Mouse (Mus musculus) right cerebral cortex, adult 2 months (tissue): ENCODE measurements around the gene Bmf.

Experiments
- DNase-seq, 2 experiments: peaks; one replicate each; pipeline ENCODE4 v3.0.0; 2021 to 2022; ENCODE audit warnings: low spot score in 2 of 2

Gene Bmf

GRCm38 (mm10) chr2:118545242-118546103, 4.0 kb downstream of the Bmf start:
- peak; percentile 83 to 93 for DNase-seq

DNA sequence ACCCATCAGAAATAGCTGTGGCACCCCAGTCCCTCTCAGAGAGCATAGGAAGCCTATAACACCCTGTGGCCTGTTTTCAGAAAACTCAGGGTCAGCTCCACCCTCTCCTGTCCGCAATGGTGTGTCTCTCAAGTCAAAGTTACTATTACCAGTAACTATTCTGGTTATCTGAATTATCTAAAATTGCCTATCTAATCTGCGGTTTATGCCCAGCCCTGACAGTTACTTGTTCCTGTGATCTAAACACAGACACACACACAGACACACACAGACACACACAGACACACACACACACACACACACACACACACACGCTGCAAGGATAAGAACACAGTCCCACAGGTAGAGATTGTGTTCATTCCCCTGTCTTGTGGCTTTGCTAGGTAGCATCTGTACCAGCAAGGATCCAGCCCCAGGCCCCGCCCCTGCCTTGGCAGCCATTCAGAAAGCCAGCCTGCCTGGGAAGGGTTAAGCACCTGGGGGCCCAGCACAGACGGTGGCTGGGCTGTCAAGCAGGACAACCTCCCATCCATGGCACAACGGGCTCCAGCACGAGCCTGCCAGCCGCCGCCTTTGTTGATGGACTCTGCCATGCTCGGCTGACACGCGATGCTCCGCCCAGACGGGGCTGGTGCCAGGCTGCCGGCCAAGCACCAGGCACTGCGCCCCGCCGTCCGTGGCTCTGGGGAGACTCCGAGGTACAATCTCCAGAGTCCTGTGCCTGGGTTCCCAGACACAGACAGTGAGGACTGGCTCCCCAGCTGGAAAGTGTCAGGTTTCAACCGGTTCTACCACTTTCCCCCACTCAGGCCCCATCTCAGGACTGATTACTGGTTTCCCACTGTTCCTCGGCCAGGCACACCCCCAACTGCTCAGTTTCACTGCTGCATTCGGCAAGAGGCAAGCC, 5.3 kb downstream of the Bmf start:
- peak; percentile 51 to 65 for DNase-seq

DNA sequence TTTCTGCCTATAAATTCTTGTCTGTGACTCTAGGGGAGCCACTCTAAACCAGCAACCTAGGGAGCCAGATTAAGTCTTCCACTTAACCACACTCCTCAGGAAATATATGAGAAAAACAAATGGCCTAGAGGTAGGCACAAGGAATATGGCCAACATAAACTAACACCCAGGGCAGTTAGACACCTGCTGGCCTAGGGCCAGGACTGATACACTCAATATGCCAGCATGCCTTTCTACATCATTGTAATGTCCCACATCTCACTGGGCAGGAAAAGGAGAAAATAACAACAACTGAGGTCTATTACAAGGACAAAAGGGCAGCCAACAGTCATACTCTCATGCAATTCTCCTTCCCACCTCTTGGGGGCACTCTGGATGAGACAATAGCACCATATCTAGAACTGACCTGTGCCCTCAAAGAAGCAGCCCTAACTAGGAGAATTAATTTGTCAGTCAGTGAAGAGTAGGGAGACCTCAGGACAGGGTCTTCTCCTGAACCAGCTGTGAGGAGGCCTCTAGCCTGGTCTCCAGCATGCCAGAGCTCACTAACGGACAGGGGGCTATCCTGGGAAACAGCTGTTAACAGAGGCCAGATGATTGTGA, 6.4 kb downstream of the Bmf start:
- no peak for DNase-seq

GRCm38 (mm10) chr2:118541716-118542115, 7.8 kb downstream of the Bmf start:
- no peak for DNase-seq

- no peak for DNase-seq
Measured at GRCm38 (mm10) chr2:118540691-118541117, 8.8 kb downstream of the Bmf start.

DNA sequence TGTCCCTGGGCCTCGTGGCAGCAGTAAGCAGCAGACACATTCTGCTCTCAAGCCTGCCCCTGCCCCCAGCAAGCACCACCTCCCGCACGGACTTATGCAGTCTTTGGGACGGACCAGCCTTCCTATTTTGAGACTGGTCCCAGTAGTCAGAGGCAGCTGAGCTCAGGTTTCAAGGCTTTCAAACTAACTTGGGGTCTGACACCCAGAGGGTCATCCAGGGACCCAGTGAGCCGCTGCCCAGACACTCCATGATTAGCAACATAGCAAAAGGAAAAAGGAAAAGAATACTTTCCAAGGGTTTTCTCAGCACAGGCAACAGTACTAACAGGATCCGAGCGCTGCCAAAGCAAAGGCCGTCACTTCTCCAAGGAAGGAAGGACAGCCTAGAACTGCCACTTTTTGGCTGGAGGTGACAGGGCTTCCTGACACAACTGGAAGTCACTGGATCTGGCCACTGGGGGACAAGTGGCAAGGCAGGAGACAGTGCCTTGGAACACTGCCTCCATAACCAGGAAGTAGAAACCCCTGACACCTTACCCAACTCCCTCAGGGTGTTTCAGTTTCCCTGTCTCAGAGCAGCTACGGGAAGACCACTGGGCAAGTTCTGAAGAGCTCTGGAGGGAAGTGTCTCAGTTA, 9.5 kb downstream of the Bmf start:
- DNase-seq = no peak

- no peak for DNase-seq
Measured at GRCm38 (mm10) chr2:118539040-118539439, 10.4 kb downstream of the Bmf start.

DNA sequence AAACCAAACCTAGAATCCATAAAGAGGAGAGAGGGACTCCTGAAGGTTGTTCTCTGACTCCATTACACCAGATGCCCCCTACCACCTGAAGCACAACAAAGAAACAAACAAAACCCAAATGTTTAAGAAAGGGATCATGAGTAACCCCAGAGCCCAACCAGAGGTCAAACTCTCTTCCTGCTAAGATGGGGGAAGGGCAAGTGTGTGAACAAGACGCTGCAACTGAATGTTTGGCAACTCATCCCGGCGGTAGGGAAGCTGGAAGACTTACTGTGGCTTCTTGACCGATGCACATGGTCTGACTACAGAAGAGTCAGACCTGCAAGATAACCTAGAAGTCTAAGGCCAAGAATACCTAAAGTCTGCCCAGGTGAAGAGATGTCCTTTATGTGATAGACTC, 12.3 kb downstream of the Bmf start:
- no peak for DNase-seq

- no peak for DNase-seq
Measured at GRCm38 (mm10) chr2:118536553-118536952, 12.9 kb downstream of the Bmf start.

- DNase-seq = no peak
Measured at GRCm38 (mm10) chr2:118536111-118536510, 13.4 kb downstream of the Bmf start.

GRCm38 (mm10) chr2:118533969-118534368, 15.5 kb downstream of the Bmf start:
- DNase-seq = no peak

DNA sequence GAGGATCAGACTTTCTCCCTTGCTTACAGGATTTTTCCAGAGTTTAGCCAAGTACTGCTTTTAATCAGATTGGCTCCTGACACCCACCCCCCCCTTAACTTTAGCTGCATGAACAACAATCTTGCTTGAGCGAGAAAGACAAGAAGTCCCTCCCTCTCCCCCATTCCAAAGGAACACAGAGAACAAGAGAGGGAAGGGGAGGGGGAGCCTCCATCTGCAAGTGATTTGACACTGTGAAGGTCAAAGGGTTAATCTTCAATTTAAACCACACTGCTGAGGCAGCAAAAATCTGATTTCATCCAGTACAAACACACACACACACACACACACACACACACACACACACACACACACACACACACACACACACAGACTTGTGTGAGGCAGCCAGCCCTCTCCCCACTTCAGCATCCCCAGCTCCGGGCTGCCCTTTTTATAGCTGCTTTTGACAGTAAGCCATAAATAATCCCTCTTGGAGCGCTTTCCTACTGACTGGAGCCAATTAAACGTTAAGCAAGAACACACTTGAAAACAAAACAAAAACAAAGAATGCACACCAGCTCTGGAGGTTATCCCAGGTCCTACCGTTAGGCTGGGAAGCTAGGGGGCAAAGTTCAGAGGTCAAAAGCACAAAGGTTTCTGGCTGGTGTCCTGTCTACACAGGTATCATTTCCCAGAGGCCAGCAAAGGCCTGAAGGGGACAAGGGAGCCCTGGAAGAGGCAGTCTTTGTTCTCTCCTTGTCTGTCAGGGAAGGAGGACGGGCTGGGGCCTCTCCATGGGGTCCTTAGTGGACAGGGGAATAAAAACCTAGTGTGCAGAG, 16.4 kb downstream of the Bmf start:
- DNase-seq = no peak

- no peak for DNase-seq
Measured at GRCm38 (mm10) chr2:118532401-118532800, 17.1 kb downstream of the Bmf start.

GRCm38 (mm10) chr2:118529466-118530181, 19.9 kb downstream of the Bmf start:
- DNase-seq = no peak

- no peak for DNase-seq
Measured at GRCm38 (mm10) chr2:118526545-118526944, 22.9 kb downstream of the Bmf start.

GRCm38 (mm10) chr2:118524811-118525210, 24.7 kb downstream of the Bmf start:
- no peak for DNase-seq

GRCm38 (mm10) chr2:118523163-118523730, 26.2 kb downstream of the Bmf start:
- DNase-seq = no peak

DNA sequence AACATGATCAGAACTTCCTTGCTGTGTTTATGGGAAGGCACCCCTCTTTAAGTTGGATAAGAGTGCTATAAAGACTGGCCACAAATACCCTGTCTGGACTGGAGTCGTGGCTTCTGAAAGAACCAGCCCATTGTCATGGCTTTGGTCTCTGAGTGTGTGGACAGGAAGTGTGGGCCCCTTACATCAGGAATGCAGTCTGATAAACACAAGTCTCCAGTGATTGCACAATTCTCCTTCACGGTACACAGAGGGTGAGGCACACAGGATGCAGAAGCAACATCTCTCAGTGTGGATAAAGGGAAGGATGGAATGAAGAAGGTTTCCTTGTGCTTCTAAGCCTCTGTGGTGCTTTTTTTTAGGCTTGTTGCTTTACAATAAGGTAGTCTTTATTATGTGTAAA, 27.2 kb downstream of the Bmf start:
- no peak for DNase-seq

GRCm38 (mm10) chr2:118520042-118520933, 29.2 kb downstream of the Bmf start:
- peak in 1 of 2 experiments; percentile 51 for DNase-seq
